Mouse (Mus musculus): Measurements from ENCODE around the gene Nop10. TPM values are rescaled to one million over a fixed set of nuclear protein-coding genes. Genes with fewer than 3 reads are reported as not detected.

Nop10 gene
- polyA plus RNA-seq, 1 experiment from 2014 or later: 196 TPM

DNA sequence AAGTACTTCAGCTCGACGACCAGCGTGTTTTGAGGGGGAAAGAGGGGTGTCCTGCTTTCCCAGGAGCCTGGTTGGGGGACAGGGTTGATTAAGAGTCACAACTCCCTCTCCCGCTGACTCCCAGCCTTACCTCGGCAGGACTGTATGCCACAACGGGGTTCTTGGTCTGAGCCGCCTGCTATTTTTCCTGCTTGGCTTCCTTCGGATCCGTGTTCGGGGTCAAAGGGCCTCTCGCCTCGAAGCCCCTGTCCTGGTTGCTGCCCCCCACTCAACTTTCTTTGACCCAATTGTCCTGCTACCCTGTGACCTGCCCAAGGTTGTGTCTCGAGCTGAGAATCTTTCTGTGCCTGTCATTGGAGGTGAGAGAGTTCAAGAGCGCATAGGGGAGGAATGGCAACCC is 19.9 kb upstream of the Nop10 start:
- Histone ChIP-seq H3K27ac (no peak overlapping the region), H3K9me3 (replicated peaks) (no peaks in the 10 kb centered on the region), H3K27me3 (peaks cover 4% of the 10 kb centered on the region; the same call in 1 of the 2 replicates), H3K4me3 (no peak overlapping the region), H3K4me1 (peaks cover 13% of the 10 kb centered on the region), H3K9ac (no peak overlapping the region), H3K4me2 (no peak overlapping the region), H3K36me3 (ENCODE audit: poor library complexity, severe bottlenecking) (peaks cover 25% of the 10 kb centered on the region)
- ATAC-seq: no peak
- 87% methylated on average over 14 of the region's 14 CpGs for WGBS

DNA sequence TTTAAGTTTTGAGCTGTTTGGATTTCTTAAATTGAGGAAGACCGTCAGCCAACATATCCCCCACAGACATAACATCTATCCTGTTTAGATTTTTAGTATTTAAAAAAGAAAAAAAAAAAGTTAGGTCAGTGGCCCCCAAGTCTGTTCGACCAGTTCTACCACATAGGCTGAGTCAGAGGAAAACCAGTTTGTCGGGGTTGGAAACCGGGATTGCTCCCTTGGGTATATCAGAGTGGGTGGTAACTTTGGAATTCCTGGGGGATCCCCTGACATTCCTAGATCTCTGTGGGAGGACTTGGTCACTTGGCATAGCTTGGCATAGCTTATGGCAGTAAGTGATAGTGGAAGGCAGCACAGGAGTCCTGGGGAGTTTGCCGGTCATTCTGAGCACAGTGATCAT is 16.4 kb upstream of the Nop10 start:
- ATAC-seq: no peak

DNA sequence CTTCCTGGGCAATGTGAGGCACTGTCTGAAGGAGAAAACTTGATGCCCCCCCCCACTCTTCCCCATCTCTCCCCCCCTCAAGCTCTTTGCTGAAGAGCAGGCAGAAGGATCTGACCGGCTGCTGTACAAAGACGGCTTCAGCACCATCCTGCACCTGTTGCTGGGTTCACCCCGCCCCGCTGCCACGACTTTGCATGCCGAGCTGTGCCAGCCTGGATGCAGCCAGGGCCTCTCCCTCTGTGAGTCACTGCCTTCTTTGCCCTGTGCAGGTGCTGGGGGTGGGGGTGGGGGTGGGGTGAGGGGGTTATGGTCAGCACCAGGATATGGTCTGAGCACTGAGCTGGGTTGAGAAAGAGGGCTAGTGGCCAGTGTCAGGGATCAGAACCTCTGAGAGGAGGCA is 15.5 kb upstream of the Nop10 start:
- ATAC-seq: no peak
- H3K4me2 ChIP-seq: no peak overlapping the region
- no peaks in the 10 kb centered on the region for H3K27me3 ChIP-seq
- H3K4me1 ChIP-seq: no peaks in the 10 kb centered on the region
- 95% methylated on average over 6 of the region's 6 CpGs for WGBS
- no peak overlapping the region for H3K9ac ChIP-seq
- no peak overlapping the region for H3K4me3 ChIP-seq
- no peaks in the 10 kb centered on the region for H3K9me3 ChIP-seq (replicated peaks)
- H3K27ac ChIP-seq: no peak overlapping the region
- peaks cover 28% of the 10 kb centered on the region for H3K36me3 ChIP-seq (ENCODE audit: poor library complexity, severe bottlenecking)

More for the DNA sequence above, 16.4 kb upstream of the Nop10 start:
- 92% methylated on average over 5 of the region's 5 CpGs for WGBS
- Histone ChIP-seq H3K4me1 (peaks cover 9% of the 10 kb centered on the region), H3K9ac (no peak overlapping the region), H3K4me3 (no peak overlapping the region), H3K4me2 (no peak overlapping the region), H3K27ac (no peak overlapping the region), H3K36me3 (ENCODE audit: poor library complexity, severe bottlenecking) (peaks cover 28% of the 10 kb centered on the region), H3K27me3 (no peaks in the 10 kb centered on the region), H3K9me3 (replicated peaks) (no peaks in the 10 kb centered on the region)

DNA sequence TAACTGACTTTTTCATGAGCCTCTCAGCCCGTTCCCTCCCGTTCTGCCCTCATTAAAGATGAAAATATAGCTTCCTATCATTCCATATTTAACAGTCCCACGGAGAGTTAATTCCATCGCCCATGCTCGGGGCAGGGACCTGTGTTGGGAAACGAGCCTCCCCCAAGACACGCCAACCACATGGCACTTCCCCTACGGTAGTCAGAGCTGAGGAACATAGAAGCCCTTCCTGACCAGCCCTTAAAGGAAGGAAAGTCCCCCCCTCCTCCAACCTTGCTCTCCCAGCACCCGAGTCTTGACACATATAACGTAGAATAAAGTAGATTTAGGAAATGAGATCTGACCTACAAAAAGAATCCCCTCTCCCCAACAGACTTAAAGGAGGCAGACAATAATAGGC is 14.4 kb upstream of the Nop10 start:
- Histone ChIP-seq H3K4me3 (no peak overlapping the region), H3K9me3 (replicated peaks) (no peaks in the 10 kb centered on the region), H3K36me3 (ENCODE audit: poor library complexity, severe bottlenecking) (peaks cover 28% of the 10 kb centered on the region), H3K4me1 (no peaks in the 10 kb centered on the region), H3K27me3 (no peaks in the 10 kb centered on the region), H3K9ac (no peak overlapping the region), H3K4me2 (no peak overlapping the region), H3K27ac (no peak overlapping the region)
- 90% methylated on average over 10 of the region's 10 CpGs for WGBS
- ATAC-seq: no peak

DNA sequence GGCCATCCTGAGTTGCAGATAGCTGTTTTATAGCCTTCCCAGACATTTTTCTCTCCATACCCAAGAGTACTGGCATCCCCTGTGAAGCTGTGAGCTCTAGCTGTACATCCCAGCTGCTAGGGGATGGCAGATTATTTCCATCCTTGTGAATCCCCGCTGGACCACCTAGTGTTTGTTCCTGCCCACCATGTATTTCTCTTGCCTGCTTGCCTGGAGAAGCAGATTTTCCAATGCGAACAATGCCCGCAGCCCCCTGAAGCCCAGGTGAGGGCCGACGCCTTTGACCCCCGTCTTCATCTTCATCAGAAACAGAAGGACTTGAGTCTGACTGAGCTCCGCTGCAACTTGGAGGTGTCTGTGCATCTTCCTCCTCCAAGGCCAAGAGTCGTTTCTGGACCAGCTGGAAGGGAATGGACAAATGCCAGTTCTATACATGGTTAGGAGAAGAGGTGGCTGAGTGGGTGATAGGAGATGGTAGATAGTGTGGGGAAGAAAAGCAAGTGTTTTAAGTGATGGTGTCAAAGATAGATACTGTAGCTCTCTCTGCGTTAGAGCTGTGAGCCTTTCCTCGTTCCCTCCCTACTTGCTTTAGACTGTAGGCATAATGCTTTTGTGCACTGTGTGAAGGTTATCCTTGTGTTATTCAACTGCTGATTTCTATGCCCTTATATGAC is 11.8 kb upstream of the Nop10 start:
- H3K9me3 ChIP-seq (replicated peaks): no peaks in the 10 kb centered on the region
- peaks cover 16% of the 10 kb centered on the region for H3K36me3 ChIP-seq (ENCODE audit: poor library complexity, severe bottlenecking)
- no peaks in the 10 kb centered on the region for H3K27me3 ChIP-seq
- H3K27ac ChIP-seq: no peak overlapping the region
- no peak overlapping the region for H3K9ac ChIP-seq
- H3K4me2 ChIP-seq: no peak overlapping the region
- WGBS: 88% methylated on average over 10 of the region's 10 CpGs
- H3K4me3 ChIP-seq: no peak overlapping the region
- H3K4me1 ChIP-seq: no peaks in the 10 kb centered on the region
- no peak for ATAC-seq

DNA sequence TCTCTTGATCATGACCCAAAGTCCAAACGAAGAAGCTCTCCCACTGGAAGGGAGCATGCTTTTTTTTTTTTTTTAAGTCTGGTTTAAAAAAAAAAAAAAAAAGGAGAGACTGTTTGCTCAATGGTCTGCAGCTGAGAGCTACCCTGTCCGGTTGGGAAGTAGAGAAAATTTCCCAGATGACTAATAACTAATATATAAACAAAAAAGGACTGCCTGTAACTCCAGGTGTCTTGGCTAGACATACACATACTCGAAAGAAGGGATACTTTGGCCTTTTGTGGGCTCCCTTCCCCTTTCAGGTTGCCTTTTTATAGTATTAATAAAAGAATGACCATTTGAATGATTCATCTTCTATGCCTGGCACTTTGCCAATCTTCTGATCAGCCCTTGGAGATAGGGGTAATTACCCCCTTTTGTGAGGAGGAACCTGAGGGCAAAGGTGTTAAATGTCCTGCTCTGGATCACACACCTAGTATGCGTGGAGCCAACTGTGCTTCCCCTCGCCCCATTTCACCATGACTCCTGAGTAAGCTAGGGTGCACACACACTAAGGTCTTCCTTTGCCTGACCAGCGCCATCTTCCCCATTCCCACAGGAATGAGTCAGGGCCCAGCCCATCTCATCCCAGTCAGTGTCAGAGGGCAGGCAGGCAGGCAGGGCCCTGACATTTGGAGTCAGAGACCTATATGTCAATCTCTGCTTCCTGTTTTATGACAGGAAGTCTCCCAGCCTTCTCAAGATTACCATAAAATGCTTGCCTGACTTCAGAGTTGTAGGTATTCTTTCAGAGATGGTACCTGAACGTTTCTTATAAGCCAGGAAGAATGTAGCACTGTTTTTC is 6.8 kb upstream of the Nop10 start:
- no peak overlapping the region for H3K9ac ChIP-seq
- no peaks in the 10 kb centered on the region for H3K9me3 ChIP-seq (replicated peaks)
- H3K27ac ChIP-seq: no peak overlapping the region
- no peak for ATAC-seq
- H3K27me3 ChIP-seq: no peaks in the 10 kb centered on the region
- 74% methylated on average over 7 of the region's 7 CpGs for WGBS
- no peaks in the 10 kb centered on the region for H3K4me1 ChIP-seq
- H3K4me2 ChIP-seq: no peak overlapping the region
- H3K4me3 ChIP-seq: no peak overlapping the region
- H3K36me3 ChIP-seq (ENCODE audit: poor library complexity, severe bottlenecking): no peaks in the 10 kb centered on the region

DNA sequence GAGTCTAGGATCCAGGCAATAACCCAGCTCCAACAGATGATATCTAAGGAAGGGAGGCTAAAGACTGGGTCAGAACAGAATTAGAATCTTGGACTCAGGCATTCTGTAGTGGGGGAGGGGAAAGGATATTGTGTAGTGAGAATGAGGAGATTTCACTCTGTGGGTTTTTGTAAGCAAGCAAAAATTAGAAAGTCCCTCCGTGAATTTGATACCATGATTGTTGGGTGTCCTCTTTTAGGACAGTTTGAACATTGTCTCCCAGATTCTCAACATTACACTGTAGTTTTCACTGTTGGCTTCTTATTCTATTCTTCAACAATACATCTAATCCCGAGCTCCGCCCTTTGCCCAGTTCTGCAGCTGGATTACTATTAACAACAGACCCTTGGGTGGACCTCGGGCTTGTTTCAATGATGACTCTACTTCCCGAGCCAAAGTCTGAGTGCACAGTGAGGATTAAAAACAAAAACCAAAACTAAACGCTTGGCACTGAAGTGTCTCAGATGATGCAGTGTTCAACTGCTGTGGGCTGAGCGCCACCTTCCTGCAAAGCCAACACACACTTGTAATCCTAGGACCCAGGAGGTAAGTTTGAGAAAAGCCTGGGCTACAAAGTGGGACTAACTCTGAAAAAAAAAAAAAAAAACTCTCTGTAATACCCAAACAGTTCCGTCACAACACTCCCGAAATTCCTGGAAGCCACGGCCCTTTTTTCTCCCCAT is 2.3 kb upstream of the Nop10 start, which contains the start of gene Nutm1:
Gene Nutm1, minus strand, starts transcription at position 51 of the 722 bp plus-strand sequence.
- ATAC-seq: no peak
- H3K27me3 ChIP-seq: no peaks in the 10 kb centered on the region
- no peaks in the 10 kb centered on the region for H3K9me3 ChIP-seq (replicated peaks)
- H3K4me3 ChIP-seq: no peak within 1 kb of the TSS
- H3K36me3 ChIP-seq (ENCODE audit: poor library complexity, severe bottlenecking): no peaks in the 10 kb centered on the region
- no peak within 1 kb of the TSS for H3K27ac ChIP-seq
- 72% methylated on average over 10 of the region's 10 CpGs for WGBS
- H3K9ac ChIP-seq: no peak within 1 kb of the TSS
- no peak within 1 kb of the TSS for H3K4me2 ChIP-seq
- peaks cover 13% of the 10 kb centered on the region for H3K4me1 ChIP-seq

DNA sequence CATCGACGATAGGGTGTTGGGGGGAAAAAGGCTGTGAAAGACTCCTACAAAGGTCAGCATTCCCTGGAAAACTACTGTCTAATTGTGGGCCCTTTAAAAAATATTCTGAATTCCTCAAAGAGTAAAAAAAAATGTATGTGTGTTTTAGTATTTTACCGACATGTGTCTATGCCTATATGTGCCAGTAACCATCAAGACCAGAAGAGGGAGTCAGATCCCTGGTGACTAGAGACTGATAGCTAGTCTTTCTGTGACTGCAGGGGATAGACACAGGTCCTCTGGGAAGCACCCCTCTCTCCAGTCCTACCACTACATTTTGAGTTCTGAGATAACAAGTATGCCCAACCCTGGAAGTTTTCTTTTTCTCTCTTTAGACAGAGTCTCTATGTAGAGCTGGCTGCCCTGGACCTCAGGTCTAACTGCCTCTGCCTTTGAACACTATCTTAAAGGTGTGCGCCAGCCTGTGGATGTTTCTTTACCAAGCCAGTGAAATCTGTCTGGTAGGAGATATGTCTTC is 1.1 kb downstream of the Nop10 start:
- no peak for ATAC-seq
- H3K27ac ChIP-seq: no peak overlapping the region
- peaks cover 34% of the 10 kb centered on the region for H3K4me1 ChIP-seq
- H3K9me3 ChIP-seq (replicated peaks): no peaks in the 10 kb centered on the region
- H3K27me3 ChIP-seq: no peaks in the 10 kb centered on the region
- peak overlapping the region; percentile 77 for H3K4me2 ChIP-seq
- WGBS: 36% methylated on average over 4 of the region's 4 CpGs
- peak overlapping the region; percentile 57 for H3K4me3 ChIP-seq
- peak overlapping the region; percentile 70 for H3K9ac ChIP-seq
- no peaks in the 10 kb centered on the region for H3K36me3 ChIP-seq (ENCODE audit: poor library complexity, severe bottlenecking)

DNA sequence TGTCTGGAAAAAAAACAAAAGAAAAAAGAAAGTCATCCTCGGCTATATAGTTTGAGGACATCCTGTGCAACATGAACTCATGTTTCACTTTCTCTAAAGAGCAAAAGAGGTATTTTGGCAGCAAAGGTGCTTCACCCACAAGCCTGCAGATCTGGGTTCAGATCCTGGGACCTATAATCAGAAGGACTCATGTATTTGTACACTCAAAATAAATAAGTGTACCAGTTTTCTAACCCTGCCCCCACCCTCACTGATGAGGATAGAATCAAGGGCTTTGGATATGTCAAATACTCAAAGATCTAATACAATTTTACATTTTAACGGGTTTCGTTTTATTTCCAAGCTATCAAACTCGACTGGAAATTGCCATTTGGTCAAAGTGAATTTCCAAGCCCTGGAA is 2.6 kb downstream of the Nop10 start:
- H3K4me1 ChIP-seq: peaks cover 44% of the 10 kb centered on the region
- no peaks in the 10 kb centered on the region for H3K9me3 ChIP-seq (replicated peaks)
- no peaks in the 10 kb centered on the region for H3K27me3 ChIP-seq
- H3K4me3 ChIP-seq: no peak overlapping the region
- no peak for ATAC-seq
- WGBS: 78% methylated on average over 4 of the region's 4 CpGs
- H3K36me3 ChIP-seq (ENCODE audit: poor library complexity, severe bottlenecking): no peaks in the 10 kb centered on the region
- no peak overlapping the region for H3K9ac ChIP-seq
- no peak overlapping the region; the same call in 1 of the 2 replicates for H3K4me2 ChIP-seq
- no peak overlapping the region for H3K27ac ChIP-seq

DNA sequence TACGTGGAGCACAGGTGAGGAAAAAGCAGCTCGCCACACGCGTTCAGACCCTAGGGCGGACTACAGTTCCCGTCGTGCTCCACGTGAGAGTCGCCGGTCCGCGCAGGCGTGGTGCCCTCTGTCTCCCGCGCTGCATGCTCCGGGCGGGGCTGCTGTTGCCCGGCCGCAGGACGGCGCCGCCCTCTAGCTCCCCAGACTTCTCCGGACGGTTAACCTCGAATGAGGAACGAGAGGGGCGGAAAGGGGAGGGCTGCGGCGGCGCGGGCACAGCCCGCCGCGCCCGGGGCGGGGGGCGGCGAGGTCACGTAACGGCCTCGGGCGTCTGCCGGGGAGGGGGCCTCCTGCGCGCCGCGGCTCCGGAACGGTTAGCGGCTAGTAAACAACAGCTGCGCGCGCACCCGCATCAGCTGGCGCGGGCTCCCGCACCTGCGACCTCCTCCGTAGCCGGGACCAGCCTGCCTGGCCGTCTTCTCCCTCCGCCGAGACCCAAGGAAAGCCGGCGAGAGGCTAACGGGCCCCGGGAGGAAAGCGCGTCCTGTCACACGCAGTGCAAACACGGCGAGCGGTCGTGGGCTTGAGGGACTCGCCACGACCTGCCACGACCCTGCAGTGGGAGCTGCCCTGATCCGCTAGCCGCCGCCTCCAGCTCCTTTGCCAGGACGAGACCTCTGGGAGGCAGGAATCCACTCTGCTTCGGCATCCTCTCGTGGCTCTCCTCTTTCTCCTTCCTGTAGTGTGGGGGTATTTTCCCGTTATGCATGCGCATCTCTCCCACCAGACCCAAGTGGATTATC is 3.9 kb downstream of the Nop10 start, which contains the start of gene Slc12a6:
Gene Slc12a6, plus strand, starts transcription at position 378 of the 794 bp plus-strand sequence.
- peak within 1 kb of the TSS; percentile 83 for H3K9ac ChIP-seq
- ATAC-seq: peak; percentile 94
- H3K4me3 ChIP-seq: peak within 1 kb of the TSS; percentile 68
- peaks cover 53% of the 10 kb centered on the region for H3K4me1 ChIP-seq
- no peaks in the 10 kb centered on the region for H3K9me3 ChIP-seq (replicated peaks)
- no peaks in the 10 kb centered on the region for H3K36me3 ChIP-seq (ENCODE audit: poor library complexity, severe bottlenecking)
- H3K27me3 ChIP-seq: no peaks in the 10 kb centered on the region
- H3K4me2 ChIP-seq: peak within 1 kb of the TSS; percentile 89
- WGBS: under 1% methylated on average over 77 of the region's 85 CpGs
- H3K27ac ChIP-seq: peak within 1 kb of the TSS; percentile 90

DNA sequence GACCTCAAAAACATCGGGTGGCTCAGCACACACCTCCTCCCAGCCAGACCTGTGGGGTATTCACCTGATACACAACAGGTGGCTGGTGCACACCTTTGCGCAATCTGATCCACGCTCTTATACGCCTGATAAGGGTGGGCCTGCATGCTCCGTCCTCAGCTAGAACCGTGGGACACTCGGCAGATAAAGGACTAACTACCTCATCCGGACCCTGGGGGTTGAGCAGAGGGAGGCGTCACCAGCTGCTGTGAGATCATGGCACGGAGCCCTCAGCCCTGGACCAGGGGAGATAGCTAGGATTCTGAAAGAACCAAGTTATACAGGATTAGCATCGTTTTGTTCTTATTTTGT is 4.5 kb downstream of the Nop10 start, which contains the start of gene Gm21985:
Gene Gm21985, plus strand, starts transcription at position 73 of the 351 bp plus-strand sequence.
- peak within 1 kb of the TSS; percentile 68 for H3K4me3 ChIP-seq
- H3K4me2 ChIP-seq: peak within 1 kb of the TSS; percentile 89
- peaks cover 53% of the 10 kb centered on the region for H3K4me1 ChIP-seq
- no peaks in the 10 kb centered on the region for H3K9me3 ChIP-seq (replicated peaks)
- no peaks in the 10 kb centered on the region for H3K27me3 ChIP-seq
- no peaks in the 10 kb centered on the region for H3K36me3 ChIP-seq (ENCODE audit: poor library complexity, severe bottlenecking)
- peak; percentile 28 for ATAC-seq
- peak within 1 kb of the TSS; percentile 83 for H3K9ac ChIP-seq
- peak within 1 kb of the TSS; percentile 90 for H3K27ac ChIP-seq
- WGBS: 2% methylated on average over 11 of the region's 11 CpGs
